Mouse (Mus musculus): ENCODE data around the gene Zfp352.
"Not testable (repeated sequence)": the region's sequence is repeated elsewhere in the genome, so short reads cannot be mapped to it uniquely, and the experiment has no call there.

Gene Zfp352

GRCm38 (mm10) chr4:90218520-90218919 lies at the start of gene Zfp352:
Gene Zfp352, plus strand, starts transcription at chr4:90218820.
- no peak for DNase-seq

GRCm38 (mm10) chr4:90170890-90171483 lies 47.6 kb upstream of the Zfp352 start:
- peak; percentile 18 for DNase-seq

- DNase-seq = no peak
Observed at GRCm38 (mm10) chr4:90174036-90174435, 44.6 kb upstream of the Zfp352 start.

GRCm38 (mm10) chr4:90203421-90203820 lies 15.2 kb upstream of the Zfp352 start:
- DNase-seq = no peak

GRCm38 (mm10) chr4:90211475-90211874 lies 7.1 kb upstream of the Zfp352 start:
- no peak for DNase-seq

- DNase-seq = no peak
Observed at GRCm38 (mm10) chr4:90212076-90212475, 6.5 kb upstream of the Zfp352 start.

GRCm38 (mm10) chr4:90235646-90236045 lies 17.0 kb downstream of the Zfp352 start:
- DNase-seq = not testable (repeated sequence)

GRCm38 (mm10) chr4:90269781-90270180 lies 51.2 kb downstream of the Zfp352 start:
- no peak for DNase-seq
